Mouse (Mus musculus) E14TG2a.4 (cell line): ENCODE results near the gene Kbtbd13.

Experiments
- H3K27me3 ChIP-seq: 2 replicates; pipeline ENCODE4 v1.6.1; 2014; ENCODE audit warnings: low read length, control low read depth; ENCODE audit not compliant: insufficient read depth
- H3K36me3 ChIP-seq: 2 replicates; pipeline ENCODE4 v1.6.1; 2014; ENCODE audit warnings: low read length, control low read depth; ENCODE audit not compliant: insufficient read depth
- H3K4me1 ChIP-seq: replicated peaks from 2 replicates; pipeline ENCODE4 v1.6.1; 2014; ENCODE audit warnings: low read depth, low read length, control low read depth
- H3K4me3 ChIP-seq: replicated peaks from 2 replicates; pipeline ENCODE4 v1.5.1; 2014; ENCODE audit warnings: mild to moderate bottlenecking, low read length
- H3K9me3 ChIP-seq: 2 replicates; pipeline ENCODE4 v1.6.1; 2014; ENCODE audit warnings: low read length, control low read depth
- CTCF ChIP-seq: conservative IDR thresholded peaks from 2 replicates; pipeline ENCODE4 v1.5.1; 2014; ENCODE audit warnings: low read length
- NANOG ChIP-seq: IDR thresholded peaks from 2 replicates; pipeline ENCODE4 v1.6.1; 2014; ENCODE audit warnings: borderline replicate concordance, low read length, mixed read lengths
- POU5F1 ChIP-seq: IDR thresholded peaks from 2 replicates; pipeline ENCODE4 v1.6.1; 2014; ENCODE audit warnings: low read length, borderline replicate concordance

Gene Kbtbd13

DNA sequence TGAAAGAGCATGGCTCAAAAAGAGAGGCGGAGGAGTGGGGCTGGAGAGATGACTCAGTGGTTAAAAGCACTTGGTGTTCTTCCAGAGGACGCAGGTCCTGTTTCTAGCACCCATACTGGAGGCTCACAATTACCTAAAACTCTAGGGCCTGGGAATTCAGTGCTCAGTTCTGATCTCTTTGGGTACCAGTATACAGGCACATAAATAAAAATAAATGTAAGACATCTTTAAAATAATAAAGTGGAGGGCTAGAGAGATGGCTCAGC lies 13.7 kb upstream of the Kbtbd13 start:
- TF ChIP-seq POU5F1 (no peak), CTCF (no peak), NANOG (no peak)
- H3K4me3 ChIP-seq, result no peak overlapping the region
- peaks cover 22% of the 10 kb centered on the region for H3K27me3 ChIP-seq
- H3K4me1 ChIP-seq, result no peaks in the 10 kb centered on the region
- H3K36me3 ChIP-seq, result no peaks in the 10 kb centered on the region
- no peaks in the 10 kb centered on the region for H3K9me3 ChIP-seq

DNA sequence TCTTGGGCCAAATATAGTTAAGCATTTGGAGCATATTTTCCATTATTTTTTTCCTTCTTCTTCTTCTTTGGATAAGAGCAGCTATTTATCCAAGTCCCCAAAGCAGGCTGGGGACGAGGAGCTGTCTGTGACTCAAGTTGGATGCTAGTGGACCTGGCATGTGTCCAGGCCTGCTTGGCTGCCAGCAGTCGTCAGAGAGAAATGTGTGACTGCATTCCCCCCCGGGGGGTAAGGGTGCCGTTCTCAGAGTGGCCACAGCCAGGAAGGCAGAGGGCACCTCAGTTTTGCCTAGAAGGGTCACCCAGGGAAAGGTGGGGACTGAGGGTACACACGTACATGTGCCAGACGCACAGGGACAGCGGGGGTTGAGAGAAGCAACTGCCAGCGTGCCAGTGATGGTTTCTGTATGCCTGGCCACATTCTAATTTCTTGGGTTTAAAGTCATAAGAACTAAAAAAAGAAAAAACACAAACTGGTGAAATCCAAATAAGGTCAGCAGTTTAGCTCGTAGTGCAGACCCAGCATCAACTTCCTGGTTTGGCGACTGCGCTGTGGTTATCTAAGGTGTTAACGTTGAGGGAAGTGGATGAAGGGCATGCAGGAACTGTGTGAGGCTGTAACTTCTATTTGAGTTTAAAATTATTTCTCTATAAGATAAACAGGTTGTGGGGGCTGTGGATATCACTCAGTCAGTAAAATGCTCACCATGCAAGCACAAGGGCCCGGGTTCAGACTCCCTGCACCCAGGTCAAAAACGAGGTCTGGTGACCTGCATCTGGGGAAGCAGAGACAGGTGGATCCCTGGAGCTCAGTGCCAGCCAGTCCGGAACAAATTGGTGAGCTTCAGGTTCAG lies 13.1 kb upstream of the Kbtbd13 start:
- Histone ChIP-seq H3K36me3 (no peaks in the 10 kb centered on the region), H3K9me3 (no peaks in the 10 kb centered on the region), H3K27me3 (peaks cover 27% of the 10 kb centered on the region), H3K4me1 (no peaks in the 10 kb centered on the region), H3K4me3 (no peak overlapping the region)
- TF ChIP-seq CTCF (no peak), POU5F1 (no peak), NANOG (no peak)

DNA sequence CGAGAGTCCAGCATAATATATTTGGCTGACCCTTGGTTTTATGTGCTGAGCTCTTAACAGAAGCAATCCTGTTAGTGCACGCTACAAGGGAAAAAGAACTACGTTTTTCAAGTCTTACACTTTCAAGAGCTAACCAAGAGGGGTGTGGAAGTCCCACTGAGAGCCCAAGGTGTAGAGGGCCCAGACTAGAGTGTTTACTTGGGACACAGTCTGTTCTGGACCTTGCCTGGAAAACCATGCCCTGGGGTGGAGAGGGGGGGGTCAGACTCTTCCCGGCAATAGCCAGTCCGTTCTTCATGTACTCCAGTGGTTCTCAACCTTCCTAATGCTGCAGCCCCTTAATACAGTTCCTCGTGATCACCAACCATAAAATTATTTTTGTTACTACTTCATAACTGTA lies 8.5 kb upstream of the Kbtbd13 start:
- Histone ChIP-seq H3K9me3 (no peaks in the 10 kb centered on the region), H3K27me3 (peaks cover 68% of the 10 kb centered on the region), H3K4me1 (peaks cover 9% of the 10 kb centered on the region), H3K36me3 (no peaks in the 10 kb centered on the region), H3K4me3 (no peak overlapping the region)
- TF ChIP-seq CTCF (no peak), NANOG (no peak), POU5F1 (no peak)

DNA sequence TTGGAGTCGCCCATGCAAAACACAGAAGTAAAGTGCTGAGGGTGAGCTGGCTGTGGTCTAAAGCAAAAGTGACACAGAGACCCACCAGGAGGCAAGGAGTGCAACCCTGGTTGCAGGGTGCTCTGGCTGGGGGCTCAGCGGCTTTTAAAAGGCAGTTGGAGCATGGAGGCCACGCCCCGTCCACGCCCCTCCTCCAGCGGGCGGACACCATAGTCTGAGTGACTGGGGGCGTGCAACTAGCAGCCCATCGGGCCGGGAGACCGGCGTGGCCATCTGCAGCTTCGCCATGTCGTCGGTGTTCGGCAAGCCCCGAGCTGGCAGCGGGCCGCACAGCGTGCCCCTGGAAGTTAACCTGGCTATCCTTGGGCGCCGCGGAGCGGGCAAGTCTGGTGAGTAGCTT lies 6.8 kb upstream of the Kbtbd13 start, which contains the start of gene Rasl12:
Rasl12 (plus strand) TSS at position 228 of the 400 bp plus-strand sequence.
- Histone ChIP-seq H3K4me1 (peaks cover 9% of the 10 kb centered on the region), H3K4me3 (peak within 1 kb of the TSS; percentile 72), H3K9me3 (no peaks in the 10 kb centered on the region), H3K27me3 (peaks cover 71% of the 10 kb centered on the region), H3K36me3 (no peaks in the 10 kb centered on the region)
- TF ChIP-seq CTCF (no peak), POU5F1 (no peak), NANOG (no peak)

DNA sequence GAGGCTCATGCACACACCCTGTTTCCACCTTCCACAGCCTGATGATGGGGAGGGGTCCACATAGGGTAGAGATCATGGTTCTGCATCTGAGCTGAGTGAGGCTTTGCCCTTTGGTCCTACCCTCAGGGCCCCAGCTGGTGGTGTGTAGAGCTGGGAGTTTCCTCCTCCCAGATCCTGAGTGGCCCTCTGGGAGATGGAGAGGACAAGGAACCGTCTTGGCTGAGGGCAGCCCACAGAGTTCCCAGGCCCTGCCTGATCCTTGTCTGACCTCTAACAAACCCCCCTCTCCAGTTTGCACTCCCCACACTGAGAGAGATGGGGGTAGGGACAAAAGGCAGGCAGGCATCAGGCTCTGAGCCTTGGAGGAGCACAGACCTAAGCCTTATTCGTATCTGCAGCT lies 2.9 kb upstream of the Kbtbd13 start:
- no peak overlapping the region for H3K4me3 ChIP-seq
- no peaks in the 10 kb centered on the region for H3K36me3 ChIP-seq
- peaks cover 87% of the 10 kb centered on the region for H3K27me3 ChIP-seq
- peaks cover 24% of the 10 kb centered on the region for H3K4me1 ChIP-seq
- TF ChIP-seq CTCF (no peak), NANOG (no peak), POU5F1 (no peak)
- H3K9me3 ChIP-seq, result no peaks in the 10 kb centered on the region

DNA sequence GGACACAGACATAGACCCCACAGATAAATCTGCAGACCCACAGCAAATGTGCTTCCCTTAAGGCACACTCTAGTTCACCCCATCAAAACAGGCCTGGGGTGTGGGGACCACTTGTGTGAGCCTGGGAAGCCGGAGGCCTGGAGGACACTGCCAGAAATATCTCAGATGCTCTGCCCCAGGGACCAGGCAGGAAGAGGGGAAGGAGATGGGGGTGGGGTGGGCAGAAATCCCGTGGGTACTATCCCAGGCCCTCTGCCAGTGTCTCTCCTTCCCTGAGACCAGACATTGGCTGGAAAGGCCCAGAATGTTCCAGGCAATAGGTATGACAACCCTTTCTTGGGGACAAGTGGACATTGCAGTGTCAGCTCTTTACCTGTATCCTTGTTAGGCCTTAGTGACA lies 2.2 kb upstream of the Kbtbd13 start:
- peaks cover 21% of the 10 kb centered on the region for H3K4me1 ChIP-seq

DNA sequence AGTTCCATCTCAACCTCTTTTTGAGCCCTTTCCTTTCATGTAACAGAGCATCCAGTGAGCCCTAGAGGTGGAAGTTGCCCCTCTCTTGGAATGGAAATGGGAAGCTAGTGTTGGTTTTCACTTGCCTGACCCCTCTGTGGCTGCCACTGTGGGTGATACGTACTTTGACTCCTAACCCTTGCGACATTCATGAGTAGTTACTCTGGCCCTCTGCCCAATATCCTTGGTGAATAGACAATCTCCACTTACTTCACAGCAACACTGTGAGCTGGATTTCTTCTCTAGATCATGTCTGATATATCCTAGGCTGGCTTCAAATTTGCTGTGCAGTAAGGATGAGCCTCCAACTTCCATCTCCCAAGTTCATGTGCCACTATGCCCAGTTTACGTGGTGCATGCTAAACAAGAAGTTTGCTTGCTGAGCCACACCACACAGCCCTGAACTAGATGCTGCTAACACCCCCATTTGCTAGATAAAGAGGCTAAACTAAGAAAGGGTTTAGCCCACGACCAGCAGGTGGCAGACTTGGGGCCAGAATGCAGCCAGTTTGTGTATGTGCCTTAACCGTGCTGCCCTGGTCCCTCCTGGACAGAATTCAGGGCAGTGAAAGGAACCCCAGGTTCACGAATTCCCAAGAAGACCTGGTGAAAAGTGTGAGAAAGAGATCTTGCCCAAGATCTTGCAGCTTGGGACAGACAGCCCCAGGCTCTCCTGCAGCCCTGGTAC lies 1.3 kb upstream of the Kbtbd13 start:
- H3K9me3 ChIP-seq, result no peaks in the 10 kb centered on the region
- H3K36me3 ChIP-seq, result no peaks in the 10 kb centered on the region
- H3K4me1 ChIP-seq, result peaks cover 15% of the 10 kb centered on the region
- peaks cover 85% of the 10 kb centered on the region for H3K27me3 ChIP-seq
- TF ChIP-seq POU5F1 (no peak), CTCF (peak; percentile 82)
- no peak overlapping the region for H3K4me3 ChIP-seq

More for the DNA sequence above, 2.2 kb upstream of the Kbtbd13 start:
- TF ChIP-seq POU5F1 (no peak), NANOG (no peak), CTCF (no peak)
- Histone ChIP-seq H3K9me3 (no peaks in the 10 kb centered on the region), H3K27me3 (peaks cover 87% of the 10 kb centered on the region), H3K36me3 (no peaks in the 10 kb centered on the region), H3K4me3 (no peak overlapping the region)

DNA sequence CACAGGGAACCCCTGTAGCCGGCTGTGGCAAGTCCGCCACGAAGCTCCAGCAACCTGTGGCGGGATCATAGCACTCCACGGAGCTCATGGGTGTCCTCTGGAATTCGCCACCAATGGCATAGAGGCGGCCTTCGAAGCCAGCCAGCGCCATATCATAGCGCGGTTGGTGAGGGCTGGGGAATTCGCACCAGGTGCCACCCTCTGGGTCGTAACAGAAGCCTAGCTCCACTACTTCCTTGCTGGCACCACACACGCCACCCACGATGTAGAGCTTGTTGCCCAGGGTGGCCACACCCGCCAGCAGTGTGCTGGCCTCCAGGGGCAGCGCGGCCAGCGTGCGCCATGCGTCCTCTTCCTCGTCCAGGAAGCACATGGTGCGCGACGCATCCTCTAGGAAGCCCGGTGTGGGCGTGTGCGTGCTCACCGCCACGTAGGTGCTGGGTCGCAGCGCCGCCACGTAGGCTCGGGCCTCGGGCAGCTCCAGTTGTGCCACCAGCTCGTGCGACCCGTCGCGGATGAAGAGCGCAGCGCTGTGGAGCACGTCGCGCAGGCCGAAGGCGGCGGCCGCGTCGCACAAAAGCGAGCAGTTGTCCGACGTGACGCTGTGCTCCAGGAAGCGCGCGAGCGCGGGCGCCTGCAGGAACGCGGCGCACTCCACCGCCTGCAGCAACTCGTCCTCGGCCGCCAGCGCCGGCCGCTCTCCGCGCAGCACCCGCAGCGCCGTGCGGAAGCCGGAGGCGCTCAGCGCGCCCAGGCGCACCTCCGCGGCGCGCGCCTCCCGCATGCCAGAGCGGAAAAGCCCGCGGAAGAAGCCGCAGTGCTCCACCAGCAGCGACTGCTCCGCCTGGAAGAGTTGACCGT lies 470 bp downstream of the Kbtbd13 start:
- Histone ChIP-seq H3K36me3 (no peaks in the 10 kb centered on the region), H3K4me3 (peak overlapping the region; percentile 76), H3K27me3 (peaks cover 75% of the 10 kb centered on the region), H3K4me1 (peaks cover 15% of the 10 kb centered on the region), H3K9me3 (no peaks in the 10 kb centered on the region)
- TF ChIP-seq CTCF (no peak), NANOG (no peak), POU5F1 (no peak)
